Mouse (Mus musculus) bone marrow macrophage, adult 2 months (primary cell): ENCODE results near the gene Nuak1. TPM values are rescaled to one million over a fixed set of nuclear protein-coding genes. Genes with fewer than 3 reads are reported as not detected.

Source experiments
- H3K27ac ChIP-seq: 2 replicates; pipeline ENCODE4 v1.5.1; 2012; ENCODE audit warnings: low read depth, low read length; ENCODE audit not compliant: insufficient read depth
- H3K4me1 ChIP-seq: 2 replicates; pipeline ENCODE4 v1.6.1; 2012; ENCODE audit warnings: low read length; ENCODE audit not compliant: control insufficient read depth, insufficient read depth
- H3K4me3 ChIP-seq: 2 replicates; pipeline ENCODE4 v1.5.1; 2012; ENCODE audit warnings: mild to moderate bottlenecking, low read length, moderate library complexity; ENCODE audit not compliant: insufficient read depth
- CTCF ChIP-seq: IDR thresholded peaks from 2 replicates; pipeline ENCODE4 v1.5.1; 2012; ENCODE audit warnings: low read depth, mild to moderate bottlenecking, low read length, moderate library complexity
- POLR2A ChIP-seq: IDR thresholded peaks from 2 replicates; pipeline ENCODE4 v1.6.1; 2012; ENCODE audit warnings: mild to moderate bottlenecking, low read depth, low read length, borderline replicate concordance
- polyA plus RNA-seq: library from polyadenylated mRNA; stranded (reverse); fragments of >200 nt; gene quantifications from 2 replicates; pipeline ENCODE4 v1.2.4, GENCODE M21; 2012; ENCODE audit not compliant: missing spikeins, insufficient read depth, insufficient read length

Gene Nuak1
- polyA plus RNA-seq, 1 experiment, result 13.4 TPM

DNA sequence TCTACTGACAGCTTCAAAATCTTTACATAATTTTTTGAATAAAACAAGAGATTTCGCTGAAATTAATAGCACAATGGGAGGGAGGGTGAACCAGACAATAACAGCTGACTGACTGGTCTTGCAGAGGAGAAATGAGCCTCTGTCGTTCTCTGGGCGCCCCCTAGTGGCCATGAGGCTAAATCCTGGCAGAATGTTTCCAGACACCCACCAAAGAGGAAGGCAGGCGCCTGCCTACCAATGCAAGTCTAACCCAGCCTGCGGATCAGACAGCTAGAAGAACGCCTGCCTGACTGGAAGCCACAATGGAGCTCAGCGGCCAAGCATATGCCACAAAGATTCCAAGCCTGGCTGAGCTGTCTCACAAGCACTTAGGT is 2.4 kb downstream of the Nuak1 start:
- H3K4me1 ChIP-seq, result peaks cover 14% of the 10 kb centered on the region
- H3K27ac ChIP-seq, result no peak overlapping the region
- TF ChIP-seq POLR2A (no peak), CTCF (peak; percentile 76)
- H3K4me3 ChIP-seq, result peak overlapping the region; percentile 19; the same call in 1 of the 2 replicates

DNA sequence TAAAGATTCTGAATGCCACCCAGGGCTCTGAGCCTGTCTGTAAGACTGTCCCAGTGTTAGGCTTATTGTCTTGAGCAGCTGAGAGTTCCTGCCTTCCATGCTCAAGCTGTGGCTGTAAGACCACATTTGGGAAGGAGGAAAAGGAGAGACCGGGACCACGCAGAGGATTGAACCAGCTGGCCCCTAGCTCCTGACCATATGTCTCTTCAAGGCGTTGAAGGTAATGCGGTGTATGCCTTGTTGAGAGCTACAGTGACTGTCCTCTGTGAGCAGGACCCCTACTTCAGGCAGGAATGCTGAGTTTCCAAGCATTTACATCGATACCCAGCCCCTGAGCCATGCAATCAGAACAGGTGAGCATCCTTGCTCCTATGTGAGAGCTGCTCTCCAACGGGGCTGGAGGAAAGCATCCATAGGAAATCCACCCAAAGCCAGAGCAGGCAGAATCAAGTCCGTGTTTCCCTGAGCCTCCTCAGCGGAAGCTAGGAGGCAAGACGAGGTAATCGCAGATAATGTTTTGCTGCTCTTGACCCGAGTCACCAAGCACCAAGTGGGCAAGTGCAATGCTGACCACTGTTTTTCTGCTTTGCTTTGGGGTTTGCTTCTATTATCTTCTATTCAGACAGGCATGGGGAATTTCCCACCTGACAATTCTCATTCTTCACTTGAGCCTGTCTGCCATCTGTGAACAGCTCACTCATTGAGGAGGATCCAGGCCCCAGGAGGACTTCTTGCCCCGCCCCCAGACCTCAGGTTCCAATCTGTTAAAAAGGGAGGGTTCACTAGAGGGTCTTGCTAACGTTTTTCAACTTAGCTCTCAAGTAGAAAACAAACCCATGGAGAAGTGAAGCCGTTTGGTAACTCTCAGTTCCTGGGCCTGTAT is 3.0 kb downstream of the Nuak1 start:
- H3K4me1 ChIP-seq, result peaks cover 14% of the 10 kb centered on the region
- TF ChIP-seq CTCF (no peak), POLR2A (no peak)
- no peak overlapping the region for H3K4me3 ChIP-seq
- no peak overlapping the region for H3K27ac ChIP-seq

- H3K4me3 ChIP-seq, result no peak overlapping the region
- H3K27ac ChIP-seq, result no peak overlapping the region
- TF ChIP-seq POLR2A, result no peak
- TF ChIP-seq CTCF, result no peak
- peaks cover 9% of the 10 kb centered on the region for H3K4me1 ChIP-seq
Observed at GRCm38 (mm10) chr10:84435930-84436329, 4.5 kb downstream of the Nuak1 start.

GRCm38 (mm10) chr10:84433193-84433801 is 7.1 kb downstream of the Nuak1 start:
- no peak overlapping the region for H3K4me3 ChIP-seq
- TF ChIP-seq POLR2A, result no peak
- TF ChIP-seq CTCF, result no peak
- no peak overlapping the region for H3K27ac ChIP-seq
- H3K4me1 ChIP-seq, result peaks cover 8% of the 10 kb centered on the region

DNA sequence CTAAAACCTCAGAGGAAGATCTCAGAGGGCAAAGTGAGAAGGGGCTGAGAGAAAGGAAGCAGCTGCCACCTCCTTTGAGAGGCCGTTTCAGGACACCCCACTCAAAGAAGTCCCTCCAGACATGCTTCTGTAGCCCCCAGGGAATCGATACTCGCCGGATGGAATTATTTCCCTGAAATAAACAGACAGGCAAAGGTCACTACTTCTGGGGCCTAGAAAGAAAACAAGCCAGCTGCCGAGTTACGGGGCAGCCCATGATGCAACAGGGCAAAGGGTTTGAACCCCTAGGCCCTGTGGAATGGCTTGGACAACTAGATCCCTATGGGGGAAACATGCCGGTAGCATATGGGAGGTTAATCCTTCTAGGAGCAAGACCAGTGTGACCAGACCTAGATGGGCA is 16.0 kb downstream of the Nuak1 start:
- no peak overlapping the region for H3K4me3 ChIP-seq
- no peak for TF ChIP-seq CTCF
- TF ChIP-seq POLR2A, result no peak
- peaks cover 28% of the 10 kb centered on the region for H3K4me1 ChIP-seq
- H3K27ac ChIP-seq, result no peak overlapping the region

DNA sequence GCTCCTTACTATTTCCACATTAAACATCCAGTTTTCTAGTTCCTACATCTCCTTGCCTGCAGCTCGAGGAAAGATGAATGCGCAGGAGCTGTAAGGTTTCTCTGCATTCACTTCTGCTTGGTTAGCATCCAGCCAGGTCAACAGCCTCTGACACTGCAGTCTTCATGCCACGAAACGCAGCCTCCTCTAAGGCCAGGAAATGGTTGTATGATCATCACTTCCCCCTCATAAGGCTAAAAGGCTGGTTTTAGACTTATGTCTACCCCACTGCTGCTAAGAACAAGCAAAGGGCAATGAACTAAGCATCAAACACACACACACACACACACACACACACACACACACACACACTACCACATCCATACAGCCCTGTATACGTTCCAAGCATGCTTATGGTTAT is 16.5 kb downstream of the Nuak1 start:
- Histone ChIP-seq H3K4me1 (peaks cover 28% of the 10 kb centered on the region), H3K27ac (no peak overlapping the region), H3K4me3 (no peak overlapping the region)
- TF ChIP-seq POLR2A (no peak), CTCF (no peak)

- H3K4me3 ChIP-seq, result no peak overlapping the region
- TF ChIP-seq POLR2A (no peak), CTCF (no peak)
- peaks cover 28% of the 10 kb centered on the region for H3K4me1 ChIP-seq
Observed at GRCm38 (mm10) chr10:84420589-84420988, 19.8 kb downstream of the Nuak1 start.

DNA sequence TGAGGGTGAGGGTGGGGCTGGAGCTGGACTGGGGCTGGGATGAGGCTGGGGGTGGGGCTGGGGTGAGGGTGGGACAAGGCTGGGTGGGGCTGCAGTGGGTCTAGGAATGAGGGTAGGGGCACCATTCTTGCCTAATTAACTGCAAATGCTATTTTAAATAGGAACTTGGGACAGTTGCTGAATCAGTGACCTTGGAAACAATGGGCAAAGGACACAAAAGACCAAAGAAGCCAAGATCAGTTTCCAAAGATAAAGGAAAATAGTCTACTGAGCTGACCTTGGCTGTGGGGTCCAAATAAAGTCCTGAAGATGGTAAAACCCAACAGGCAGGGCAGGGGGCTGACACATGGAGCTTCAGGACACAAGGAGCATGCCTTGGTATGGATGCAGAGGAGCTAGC is 22.0 kb downstream of the Nuak1 start:
- peaks cover 22% of the 10 kb centered on the region for H3K4me1 ChIP-seq
- no peak overlapping the region for H3K27ac ChIP-seq
- no peak for TF ChIP-seq CTCF
- TF ChIP-seq POLR2A, result no peak
- no peak overlapping the region for H3K4me3 ChIP-seq

More at GRCm38 (mm10) chr10:84420589-84420988, 19.8 kb downstream of the Nuak1 start:
- no peak overlapping the region for H3K27ac ChIP-seq

DNA sequence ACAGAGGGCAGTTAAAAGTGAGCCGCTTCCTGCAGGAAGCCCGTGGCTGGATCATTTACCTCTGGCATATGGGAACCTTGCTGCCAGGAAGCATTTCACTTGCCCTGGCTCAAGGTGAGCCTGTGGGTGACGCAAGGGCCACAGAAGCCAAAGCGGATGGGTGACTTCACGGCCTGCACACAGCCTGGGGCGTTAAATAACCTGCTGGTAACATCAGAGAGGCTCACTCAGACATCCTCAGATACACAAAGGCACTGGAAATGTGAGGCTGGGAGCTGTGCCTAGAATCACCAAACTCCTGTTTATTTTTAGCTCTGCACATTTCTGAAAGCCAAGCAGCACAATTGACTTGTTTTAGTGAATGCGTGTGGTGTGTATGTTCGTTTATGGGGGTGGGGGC is 23.6 kb downstream of the Nuak1 start:
- Histone ChIP-seq H3K4me3 (no peak overlapping the region), H3K27ac (no peak overlapping the region), H3K4me1 (peaks cover 21% of the 10 kb centered on the region)
- TF ChIP-seq CTCF (no peak), POLR2A (no peak)

DNA sequence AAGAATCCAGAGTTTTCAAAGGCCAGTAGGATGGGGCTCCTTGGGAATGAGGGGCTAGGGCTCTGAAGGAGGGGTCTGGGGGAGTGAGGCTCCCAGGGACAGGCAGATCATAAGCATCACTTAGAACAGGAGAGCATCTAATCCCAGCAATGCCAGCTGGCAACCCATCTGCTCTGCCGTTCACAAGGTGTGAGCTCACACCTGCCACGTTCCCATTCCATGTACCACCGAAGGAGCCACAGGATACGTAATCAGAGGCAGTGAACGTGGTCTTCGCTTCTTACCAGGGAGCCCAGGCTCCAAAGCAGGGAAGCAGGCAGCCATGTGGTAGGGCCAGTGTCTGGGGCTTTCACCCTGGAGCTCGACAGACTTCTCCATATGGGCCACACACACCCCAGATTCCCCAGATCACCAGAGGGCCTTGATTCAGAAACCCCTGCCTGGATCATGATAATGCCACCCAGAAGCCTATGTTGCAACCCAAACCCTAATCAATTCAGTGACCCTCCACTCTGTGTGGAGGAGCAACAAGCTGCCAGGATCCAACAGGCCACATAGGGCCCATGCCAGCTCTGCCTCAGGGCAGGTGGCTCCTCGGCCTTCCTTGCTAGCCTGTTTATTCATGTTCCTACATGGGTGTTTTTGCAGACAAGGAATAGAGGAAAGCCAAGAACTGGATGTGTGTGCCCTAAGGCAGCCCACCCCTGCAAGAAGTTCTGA is 25.3 kb downstream of the Nuak1 start:
- peaks cover 35% of the 10 kb centered on the region for H3K4me1 ChIP-seq
- H3K4me3 ChIP-seq, result no peak overlapping the region
- no peak overlapping the region for H3K27ac ChIP-seq
- TF ChIP-seq CTCF, result no peak
- no peak for TF ChIP-seq POLR2A
